ENCODE assay signal across 21 mouse cellular contexts in the genomic region with DNA sequence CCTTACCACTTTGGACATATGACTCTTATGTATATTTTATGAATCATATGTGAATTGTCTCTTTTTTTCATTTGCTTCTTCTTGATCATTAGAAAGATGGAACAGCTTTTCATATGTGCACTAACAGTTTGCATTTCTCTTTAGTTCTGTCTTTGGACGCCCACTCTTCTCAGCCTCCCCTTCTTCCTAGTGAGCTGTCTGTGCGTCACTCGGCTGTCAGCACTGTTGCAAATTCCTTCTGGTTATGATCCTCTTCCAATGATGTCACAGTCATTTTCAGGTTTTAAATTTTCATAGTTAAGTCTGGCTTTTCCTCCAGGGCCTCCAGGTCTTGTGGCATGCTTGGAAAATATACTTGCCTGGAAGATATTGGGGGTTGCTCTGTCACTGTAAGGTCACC.
"Had no signal": no experiment of that assay in that cellular context is flagged by ENCODE, and none has a peak within 500 bp of the region (broad histone marks: within the 10 kb centered on the region; RNA-seq: fewer than 3 reads in every experiment).

No protein-coding gene starts in this region.

- DNase-seq: forebrain, postnatal 0 days; gastrocnemius, postnatal 14 days; gastrocnemius, postnatal 36 days; heart, adult 11 months; heart, adult 2 months; heart, postnatal 10 days; heart, postnatal 4 days; kidney, adult 18-20 months; kidney, adult 8-10 months; kidney, postnatal 14 days; kidney, postnatal 36 days; left cerebral cortex, postnatal 4 days had no signal

- H3K27ac ChIP-seq: heart, adult 2 months; hindbrain, embryonic 10.5 days; hindbrain, embryonic 12.5 days; hindbrain, embryonic 14.5 days; intestine, embryonic 15.5 days; kidney, postnatal 0 days; limb, embryonic 13.5 days; limb, embryonic 15.5 days; liver, embryonic 12.5 days had no signal

- H3K9me3 ChIP-seq: heart, embryonic 12.5 days; hindbrain, embryonic 10.5 days; hindbrain, embryonic 12.5 days; intestine, embryonic 15.5 days; limb, embryonic 13.5 days; limb, embryonic 15.5 days; liver, embryonic 12.5 days had no signal

- H3K4me1 ChIP-seq: heart, embryonic 12.5 days; hindbrain, embryonic 10.5 days; hindbrain, embryonic 12.5 days; intestine, embryonic 15.5 days; limb, embryonic 13.5 days; limb, embryonic 15.5 days; liver, embryonic 12.5 days had no signal

- H3K27me3 ChIP-seq: heart, embryonic 12.5 days; hindbrain, embryonic 12.5 days; intestine, embryonic 15.5 days; limb, embryonic 13.5 days; limb, embryonic 15.5 days; liver, embryonic 12.5 days had no signal

- H3K4me3 ChIP-seq: heart, adult 2 months; heart, embryonic 12.5 days; hindbrain, embryonic 10.5 days; hindbrain, embryonic 12.5 days; intestine, embryonic 15.5 days; limb, embryonic 13.5 days; limb, embryonic 15.5 days; liver, embryonic 12.5 days had no signal
